Mouse (Mus musculus) neural tube, embryonic 13.5 days (tissue): ENCODE results near the gene Tmc1. TPM values are rescaled to one million over a fixed set of nuclear protein-coding genes. Genes with fewer than 3 reads are reported as not detected.

Source experiments
- ATAC-seq: fragments of 200-750 bp; cut with Nextera tagmentation; 2 replicates; pipeline ENCODE4 v1.8.0; 2017; ENCODE audit warnings: low read depth, mild to moderate bottlenecking, moderate TSS enrichment, moderate library complexity
- H3K27ac ChIP-seq: fragments of 300-500 bp; sonication (generic); replicated peaks from 2 replicates; pipeline ENCODE4 v1.5.1; 2015; ENCODE audit warnings: moderate library complexity, mild to moderate bottlenecking, inconsistent platforms
- H3K27me3 ChIP-seq: fragments of 300-500 bp; sonication (generic); 2 replicates; pipeline ENCODE4 v1.6.1; 2015; ENCODE audit warnings: mild to moderate bottlenecking, inconsistent platforms
- H3K36me3 ChIP-seq: fragments of 300-500 bp; sonication (generic); 2 replicates; pipeline ENCODE4 v1.6.1; 2015; ENCODE audit warnings: mild to moderate bottlenecking, inconsistent platforms
- H3K4me1 ChIP-seq: fragments of 300-500 bp; sonication (generic); replicated peaks from 2 replicates; pipeline ENCODE4 v1.6.1; 2015; ENCODE audit warnings: inconsistent platforms
- H3K4me2 ChIP-seq: fragments of 300-500 bp; sonication (generic); 2 replicates; pipeline ENCODE4 v1.6.1; 2015; ENCODE audit warnings: inconsistent platforms, mild to moderate bottlenecking, moderate library complexity
- H3K4me3 ChIP-seq: fragments of 300-500 bp; sonication (generic); 2 replicates; pipeline ENCODE4 v1.5.1; 2015; ENCODE audit warnings: mild to moderate bottlenecking, inconsistent platforms
- H3K9ac ChIP-seq: fragments of 300-500 bp; sonication (generic); 2 replicates; pipeline ENCODE4 v1.6.1; 2015; ENCODE audit warnings: moderate library complexity, mild to moderate bottlenecking, inconsistent platforms
- H3K9me3 ChIP-seq: fragments of 300-500 bp; sonication (generic); 2 replicates; pipeline ENCODE4 v1.6.1; 2016; ENCODE audit warnings: inconsistent platforms
- WGBS: fragments of 180-500 bp; shearing (Covaris S2); methylation state at CpG from one replicate; pipeline ENCODE4 v1.1.7; 2015; 5-methylcytosine and 5-hydroxymethylcytosine counted together
- polyA plus RNA-seq: library from polyadenylated mRNA; unstranded; fragments of >200 nt; fragmentation: Nextera tagmentation; extraction: Ambion mirVana; gene quantifications from 2 replicates; pipeline ENCODE4 v1.2.1, GENCODE M21; 2015

The Tmc1 gene
- polyA plus RNA-seq, 1 experiment from 2014 or later, result 0.21 TPM

- H3K4me3 ChIP-seq, result no peak overlapping the region
- H3K9me3 ChIP-seq, result no peaks in the 10 kb centered on the region
- H3K36me3 ChIP-seq, result no peaks in the 10 kb centered on the region
- no peaks in the 10 kb centered on the region for H3K27me3 ChIP-seq
- H3K4me1 ChIP-seq, result peaks cover 20% of the 10 kb centered on the region
- ATAC-seq, result peak; percentile 78
- H3K27ac ChIP-seq, result peak overlapping the region; percentile 52; the same call in 1 of the 2 replicates
- H3K9ac ChIP-seq, result no peak overlapping the region
- 45% methylated on average over 3 of the region's 3 CpGs for WGBS
- no peak overlapping the region for H3K4me2 ChIP-seq
Observed at GRCm38 (mm10) chr19:20794999-20795398, 159.0 kb downstream of the Tmc1 start.

GRCm38 (mm10) chr19:20792811-20793210, 161.2 kb downstream of the Tmc1 start:
- Histone ChIP-seq H3K4me1 (peaks cover 20% of the 10 kb centered on the region), H3K9me3 (no peaks in the 10 kb centered on the region), H3K4me3 (no peak overlapping the region), H3K36me3 (no peaks in the 10 kb centered on the region), H3K27ac (peak overlapping the region; percentile 52; the same call in 1 of the 2 replicates), H3K4me2 (no peak overlapping the region), H3K9ac (no peak overlapping the region), H3K27me3 (no peaks in the 10 kb centered on the region)
- WGBS, result 42% methylated on average over 2 of the region's 2 CpGs
- ATAC-seq, result peak; percentile 71; the same call in 1 of the 2 replicates

GRCm38 (mm10) chr19:20787289-20787688, 166.7 kb downstream of the Tmc1 start:
- no peak overlapping the region for H3K27ac ChIP-seq
- no peaks in the 10 kb centered on the region for H3K27me3 ChIP-seq
- no peak for ATAC-seq
- WGBS, result 87% methylated on average over 6 of the region's 6 CpGs
- H3K9ac ChIP-seq, result no peak overlapping the region
- H3K4me2 ChIP-seq, result no peak overlapping the region
- no peaks in the 10 kb centered on the region for H3K4me1 ChIP-seq
- H3K4me3 ChIP-seq, result no peak overlapping the region
- no peaks in the 10 kb centered on the region for H3K36me3 ChIP-seq
- H3K9me3 ChIP-seq, result no peaks in the 10 kb centered on the region

- Histone ChIP-seq H3K9me3 (no peaks in the 10 kb centered on the region), H3K4me3 (no peak overlapping the region), H3K4me1 (no peaks in the 10 kb centered on the region), H3K4me2 (no peak overlapping the region), H3K27ac (no peak overlapping the region), H3K36me3 (no peaks in the 10 kb centered on the region), H3K27me3 (no peaks in the 10 kb centered on the region), H3K9ac (no peak overlapping the region)
- ATAC-seq, result no peak
- 78% methylated on average over 2 of the region's 2 CpGs for WGBS
Observed at GRCm38 (mm10) chr19:20775681-20776080, 178.3 kb downstream of the Tmc1 start.

GRCm38 (mm10) chr19:20773941-20774340, 180.1 kb downstream of the Tmc1 start:
- WGBS, result 91% methylated on average over 7 of the region's 7 CpGs
- no peak for ATAC-seq
- Histone ChIP-seq H3K27me3 (no peaks in the 10 kb centered on the region), H3K4me1 (no peaks in the 10 kb centered on the region), H3K36me3 (no peaks in the 10 kb centered on the region), H3K4me3 (no peak overlapping the region), H3K4me2 (no peak overlapping the region), H3K9ac (no peak overlapping the region), H3K9me3 (no peaks in the 10 kb centered on the region), H3K27ac (no peak overlapping the region)

DNA sequence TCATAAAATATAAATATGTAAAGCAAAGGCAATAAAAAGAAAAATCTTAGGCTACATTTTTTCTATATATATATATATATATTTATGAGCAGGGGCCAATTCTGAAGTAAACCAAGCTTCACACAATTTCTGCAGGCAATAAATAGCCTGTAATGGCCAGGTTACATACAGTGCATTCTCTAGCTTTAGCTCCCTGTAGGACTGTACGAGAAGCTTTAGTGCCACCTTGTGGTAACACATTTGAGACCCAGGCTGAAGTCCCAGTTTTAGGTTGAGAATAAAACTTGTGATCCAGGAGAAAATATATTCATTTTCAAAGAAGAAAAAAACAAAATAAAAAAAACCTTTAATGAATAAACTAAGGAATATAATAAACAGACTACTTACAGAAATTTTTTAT, 189.8 kb downstream of the Tmc1 start:
- peak; percentile 86; the same call in 1 of the 2 replicates for ATAC-seq
- Histone ChIP-seq H3K4me2 (no peak overlapping the region), H3K4me3 (no peak overlapping the region), H3K36me3 (no peaks in the 10 kb centered on the region), H3K27me3 (no peaks in the 10 kb centered on the region), H3K27ac (no peak overlapping the region), H3K4me1 (no peaks in the 10 kb centered on the region), H3K9me3 (no peaks in the 10 kb centered on the region), H3K9ac (no peak overlapping the region)
- WGBS, result 18% methylated on average over 1 of the region's 1 CpGs

DNA sequence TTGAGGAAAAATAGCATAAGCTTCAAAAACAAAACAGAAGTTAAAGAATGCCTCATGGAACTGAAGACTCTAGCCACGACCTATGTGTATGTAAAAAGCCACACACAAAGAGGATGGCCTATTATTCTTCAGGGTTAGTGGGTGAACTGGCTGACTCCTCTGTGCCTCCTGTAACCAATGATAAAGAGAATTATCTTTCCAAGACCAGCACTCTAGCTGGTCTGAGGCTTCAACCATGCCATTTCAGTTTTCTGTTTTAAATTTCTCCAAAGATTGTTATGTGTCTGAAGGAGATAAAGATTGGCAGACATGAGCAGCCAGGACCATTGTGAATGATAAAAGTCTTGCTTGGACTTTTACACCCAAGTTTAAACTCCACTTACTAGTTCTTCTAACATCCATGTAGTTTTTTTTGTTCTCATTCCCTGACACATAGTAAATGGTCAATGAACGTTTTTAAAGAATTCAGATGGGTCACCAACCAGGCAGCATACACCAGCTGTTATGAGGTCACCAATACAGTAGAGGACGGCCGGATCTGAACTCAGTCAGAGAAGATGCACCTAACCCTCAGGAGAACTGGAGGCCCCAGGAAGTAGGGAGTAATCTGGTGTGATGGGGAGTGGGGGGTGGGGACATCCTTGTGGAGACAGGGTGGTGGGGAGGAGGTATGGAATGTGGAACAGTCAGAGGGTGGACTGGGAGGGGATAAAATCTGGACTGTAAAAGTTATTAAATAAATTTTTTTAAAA, 192.2 kb downstream of the Tmc1 start:
- no peaks in the 10 kb centered on the region for H3K4me1 ChIP-seq
- no peak overlapping the region for H3K9ac ChIP-seq
- no peaks in the 10 kb centered on the region for H3K36me3 ChIP-seq
- no peak overlapping the region for H3K4me2 ChIP-seq
- H3K4me3 ChIP-seq, result no peak overlapping the region
- H3K27ac ChIP-seq, result no peak overlapping the region
- H3K27me3 ChIP-seq, result no peaks in the 10 kb centered on the region
- ATAC-seq, result no peak
- 74% methylated on average over 4 of the region's 4 CpGs for WGBS
- H3K9me3 ChIP-seq, result no peaks in the 10 kb centered on the region

DNA sequence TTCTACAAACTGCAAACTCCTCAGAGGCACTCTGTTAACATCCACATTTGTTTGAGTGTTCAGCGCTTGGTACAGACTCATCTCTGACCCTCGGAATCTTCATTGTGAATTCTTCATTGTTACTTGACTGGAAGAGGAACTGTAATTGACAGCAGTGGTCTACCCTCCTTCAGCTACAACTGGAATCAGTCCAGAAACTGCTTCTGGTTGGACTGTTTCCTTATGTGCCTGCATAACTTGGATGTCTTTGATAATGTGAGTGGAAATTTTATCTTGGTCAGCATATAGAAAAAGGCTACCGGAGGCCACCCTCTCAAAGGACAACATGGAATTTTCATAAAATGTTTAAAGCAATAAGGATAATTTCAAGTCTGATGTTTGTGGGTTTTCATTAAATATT, 192.9 kb downstream of the Tmc1 start:
- Histone ChIP-seq H3K4me3 (no peak overlapping the region), H3K36me3 (no peaks in the 10 kb centered on the region), H3K27ac (no peak overlapping the region), H3K4me1 (no peaks in the 10 kb centered on the region), H3K27me3 (no peaks in the 10 kb centered on the region), H3K4me2 (no peak overlapping the region), H3K9me3 (no peaks in the 10 kb centered on the region), H3K9ac (no peak overlapping the region)
- no peak for ATAC-seq
- WGBS, result 68% methylated on average over 3 of the region's 3 CpGs

DNA sequence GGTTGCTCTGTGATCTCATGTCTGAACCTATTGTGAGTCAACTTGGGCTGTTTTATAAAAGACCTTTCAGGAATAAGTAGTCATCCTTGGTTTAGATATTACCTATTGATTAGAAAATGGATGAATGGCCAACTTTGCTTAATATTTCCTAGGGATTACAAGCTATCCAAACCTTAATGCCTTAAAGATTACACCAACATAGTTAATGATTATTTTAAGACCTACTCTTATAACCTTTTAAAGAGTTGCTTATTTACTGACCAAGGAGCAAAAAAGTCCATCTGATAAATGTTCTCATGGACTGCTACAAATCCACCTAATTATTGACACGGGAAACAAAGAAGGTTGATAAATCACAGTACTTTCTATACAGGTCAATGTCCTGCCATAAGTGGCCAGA, 209.4 kb downstream of the Tmc1 start:
- Histone ChIP-seq H3K27ac (no peak overlapping the region), H3K9ac (no peak overlapping the region), H3K36me3 (no peaks in the 10 kb centered on the region), H3K4me2 (no peak overlapping the region), H3K4me3 (no peak overlapping the region), H3K27me3 (no peaks in the 10 kb centered on the region), H3K4me1 (no peaks in the 10 kb centered on the region), H3K9me3 (no peaks in the 10 kb centered on the region)
- 85% methylated on average over 1 of the region's 1 CpGs for WGBS
- ATAC-seq, result no peak

Other genes starting within 250 kb of the Tmc1 start
- gene Aldh1a7, start 226.6 kb downstream of the Tmc1 start, polyA plus RNA-seq, result 2.4 and 2.9 TPM in 2 replicates